28 mouse cellular contexts compared by ENCODE assay signal in the genomic region with DNA sequence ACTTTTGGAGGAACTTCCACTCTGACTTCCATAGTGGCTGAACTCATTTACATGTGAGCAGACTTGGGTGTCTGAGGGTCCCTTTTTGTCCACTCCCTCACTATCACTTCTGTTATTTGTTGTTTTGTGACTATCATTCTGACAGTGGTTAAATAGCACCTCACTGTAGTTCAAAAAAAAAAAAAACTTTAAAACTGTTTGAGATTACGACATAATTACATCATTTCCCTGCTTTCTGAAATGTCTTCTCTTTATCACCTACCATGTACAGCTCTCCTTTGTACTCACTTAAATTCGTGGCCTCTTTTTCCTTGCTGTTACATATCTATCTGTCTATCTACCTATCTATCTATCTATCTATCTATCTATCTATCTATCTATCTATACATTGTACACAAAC. TPM values are rescaled to one million over a fixed set of nuclear protein-coding genes. Genes with fewer than 3 reads are reported as not detected.
"Had no signal": no experiment of that assay in that cellular context is flagged by ENCODE, and none has a peak within 500 bp of the region (broad histone marks: within the 10 kb centered on the region; RNA-seq: fewer than 3 reads in every experiment).

No protein-coding gene starts in this region.

- H3K9me3 ChIP-seq: heart, embryonic 13.5 days; heart, embryonic 15.5 days; hindbrain, embryonic 13.5 days; hindbrain, embryonic 15.5 days; intestine, embryonic 15.5 days; limb, embryonic 10.5 days; limb, embryonic 12.5 days had no signal

- H3K27me3 ChIP-seq: intestine, embryonic 15.5 days had no signal

- H3K4me2 ChIP-seq: heart, embryonic 11.5 days; heart, embryonic 13.5 days; heart, embryonic 15.5 days; hindbrain, embryonic 13.5 days; hindbrain, embryonic 15.5 days; intestine, embryonic 15.5 days; limb, embryonic 12.5 days; liver, embryonic 11.5 days had no signal

- H3K27ac ChIP-seq: gastrocnemius, adult 2 months; heart, adult 2 months; heart, embryonic 13.5 days; heart, embryonic 15.5 days; hindbrain, embryonic 13.5 days; hindbrain, embryonic 15.5 days; intestine, embryonic 15.5 days; layer of hippocampus, adult 2 months; left cerebral cortex, adult 2 months; limb, embryonic 10.5 days; limb, embryonic 12.5 days had no signal

- H3K4me3 ChIP-seq: gastrocnemius, adult 2 months; heart, adult 2 months; heart, embryonic 13.5 days; heart, embryonic 15.5 days; hindbrain, embryonic 13.5 days; hindbrain, embryonic 15.5 days; intestine, embryonic 15.5 days; layer of hippocampus, adult 2 months; left cerebral cortex, adult 2 months; limb, embryonic 10.5 days; limb, embryonic 12.5 days had no signal

- H3K36me3 ChIP-seq: heart, embryonic 13.5 days; heart, embryonic 15.5 days; hindbrain, embryonic 13.5 days; hindbrain, embryonic 15.5 days; intestine, embryonic 15.5 days; limb, embryonic 10.5 days; limb, embryonic 12.5 days had no signal

- H3K4me1 ChIP-seq: hindbrain, embryonic 13.5 days; intestine, embryonic 15.5 days; limb, embryonic 12.5 days had no signal

- H3K9ac ChIP-seq: heart, embryonic 13.5 days; heart, embryonic 15.5 days; hindbrain, embryonic 13.5 days; hindbrain, embryonic 15.5 days; intestine, embryonic 15.5 days; limb, embryonic 12.5 days had no signal

- ATAC-seq: inflammation-experienced regulatory T-cells, adult 6 months; intestine, embryonic 15.5 days; intestine, postnatal 0 days had no signal

- DNase-seq: gastrocnemius, adult 2 months; gastrocnemius, postnatal 10 days; gastrocnemius, postnatal 25 days; heart, adult 11 months; heart, adult 2 months; heart, postnatal 14 days; heart, postnatal 36 days; kidney, adult 18-20 months; kidney, adult 8-10 months; kidney, postnatal 10 days; kidney, postnatal 25 days; kidney, postnatal 4 days; liver had no signal

RNA-seq across cellular contexts. Expression of a gene that starts 2.6 kb away (rescaled TPM):
- total RNA-seq: gastrocnemius, adult 2 months; gastrocnemius, postnatal 10 days; gastrocnemius, postnatal 25 days; gastrocnemius, postnatal 4 days; heart, adult 2 months; heart, postnatal 14 days; heart, postnatal 36 days had no signal
- polyA plus RNA-seq: heart, adult 2 months; heart, postnatal 0 days; intestine, postnatal 0 days had no signal
